Mouse (Mus musculus): ENCODE data around the gene Atp10a. TPM values are rescaled to one million over a fixed set of nuclear protein-coding genes. Genes with fewer than 3 reads are reported as not detected.
A peak's percentile ranks its signal among the peaks of the same experiment; 100 is the strongest.
"Not testable (repeated sequence)": the region's sequence is repeated elsewhere in the genome, so short reads cannot be mapped to it uniquely, and the experiment has no call there.

Atp10a gene
- total RNA-seq, 2 experiments from 2014 or later: 67.3 to 108 TPM

- no peak for DNase-seq
Measured at GRCm38 (mm10) chr7:58787585-58787984, 131.6 kb downstream of the Atp10a start.

GRCm38 (mm10) chr7:58788424-58789261 is 132.7 kb downstream of the Atp10a start:
- DNase-seq: peak; percentile 16 to 45

DNA sequence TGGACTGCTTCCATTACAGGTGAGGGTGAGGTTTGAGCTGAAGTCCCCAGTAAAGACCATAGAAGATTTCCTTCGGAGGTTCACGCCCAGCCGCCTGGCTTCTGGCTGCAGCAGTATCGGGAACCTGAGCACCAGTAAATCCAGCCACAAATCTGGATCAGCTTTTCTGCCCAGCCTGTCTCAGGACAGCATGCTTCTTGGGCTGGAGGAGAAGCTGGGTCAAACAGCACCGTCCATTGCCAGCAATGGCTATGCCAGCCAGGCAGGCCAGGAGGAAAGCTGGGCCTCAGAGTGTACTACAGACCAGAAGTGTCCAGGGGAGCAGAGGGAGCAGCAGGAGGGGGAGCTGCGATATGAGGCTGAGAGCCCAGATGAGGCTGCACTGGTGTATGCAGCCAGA is 141.3 kb downstream of the Atp10a start:
- no peak for DNase-seq

DNA sequence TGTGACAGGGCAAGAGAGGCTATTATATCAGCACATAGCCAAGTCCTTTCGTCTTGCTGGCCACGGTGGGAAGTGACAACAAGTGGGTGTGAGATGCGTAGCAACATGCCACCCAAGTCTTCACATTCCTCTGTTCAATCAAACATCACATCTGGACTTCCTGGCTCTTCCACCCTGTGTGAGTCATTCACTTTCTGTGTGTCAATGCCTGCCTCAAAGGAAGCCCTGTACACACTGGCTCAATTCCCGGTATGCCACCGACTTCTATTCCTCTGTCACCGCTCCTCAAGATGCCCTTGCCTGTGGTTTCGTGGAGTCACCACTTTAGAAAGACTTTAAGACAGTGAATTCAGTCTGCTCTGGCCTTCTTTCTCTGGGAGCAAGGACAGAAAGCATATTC is 144.9 kb downstream of the Atp10a start:
- DNase-seq: peak; percentile 59 to 62

- peak in 1 of 2 experiments; percentile 24 for DNase-seq
Measured at GRCm38 (mm10) chr7:58801791-58802190, 145.8 kb downstream of the Atp10a start.

DNA sequence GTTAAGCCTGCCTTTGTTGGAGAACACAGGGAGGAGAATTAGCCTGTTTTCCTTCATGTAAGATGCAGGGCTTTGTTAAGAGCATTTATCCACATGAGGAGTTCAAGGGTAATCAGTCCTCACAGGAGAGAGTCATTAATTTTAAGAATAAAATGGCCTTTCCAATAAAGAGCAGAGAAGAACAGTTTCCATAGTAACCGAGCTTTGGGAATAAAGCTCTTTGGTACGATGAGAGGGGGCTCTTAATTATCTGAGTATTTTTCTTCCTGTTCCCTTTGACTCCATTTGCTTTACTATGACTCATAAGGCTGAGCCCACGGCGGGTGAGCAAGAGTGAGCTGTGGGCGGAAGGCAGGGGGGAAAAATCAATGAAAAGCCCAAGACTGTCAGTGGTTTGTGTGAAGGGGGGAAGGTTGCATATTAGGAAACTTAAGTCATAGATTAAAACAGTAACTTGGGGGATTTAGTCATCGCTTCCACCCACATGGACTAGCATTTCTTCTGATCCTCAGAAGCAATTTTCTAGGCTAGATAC is 166.2 kb downstream of the Atp10a start:
- no peak for DNase-seq

DNA sequence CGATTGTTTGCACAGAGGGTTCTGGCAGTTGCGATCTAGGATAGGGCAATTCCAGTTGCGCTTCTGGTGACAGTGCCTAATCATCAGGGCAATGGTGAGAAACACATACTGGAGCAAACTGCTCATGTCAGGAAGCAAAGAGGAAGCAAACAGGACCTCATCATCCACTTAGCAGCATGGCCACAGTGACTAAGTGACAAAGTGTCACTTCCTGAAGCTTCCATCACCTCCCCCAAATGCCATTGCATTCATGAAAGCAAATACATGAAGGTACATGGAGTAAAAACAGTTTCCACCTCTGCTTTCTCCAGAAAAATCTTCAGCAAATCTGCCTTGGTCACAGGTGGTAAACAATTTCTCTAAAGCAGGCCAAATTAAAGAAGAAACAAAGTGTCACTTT is 168.7 kb downstream of the Atp10a start:
- no peak for DNase-seq

- peak in 1 of 2 experiments; percentile 10 for DNase-seq
Measured at GRCm38 (mm10) chr7:58829111-58829510, 173.1 kb downstream of the Atp10a start.

DNA sequence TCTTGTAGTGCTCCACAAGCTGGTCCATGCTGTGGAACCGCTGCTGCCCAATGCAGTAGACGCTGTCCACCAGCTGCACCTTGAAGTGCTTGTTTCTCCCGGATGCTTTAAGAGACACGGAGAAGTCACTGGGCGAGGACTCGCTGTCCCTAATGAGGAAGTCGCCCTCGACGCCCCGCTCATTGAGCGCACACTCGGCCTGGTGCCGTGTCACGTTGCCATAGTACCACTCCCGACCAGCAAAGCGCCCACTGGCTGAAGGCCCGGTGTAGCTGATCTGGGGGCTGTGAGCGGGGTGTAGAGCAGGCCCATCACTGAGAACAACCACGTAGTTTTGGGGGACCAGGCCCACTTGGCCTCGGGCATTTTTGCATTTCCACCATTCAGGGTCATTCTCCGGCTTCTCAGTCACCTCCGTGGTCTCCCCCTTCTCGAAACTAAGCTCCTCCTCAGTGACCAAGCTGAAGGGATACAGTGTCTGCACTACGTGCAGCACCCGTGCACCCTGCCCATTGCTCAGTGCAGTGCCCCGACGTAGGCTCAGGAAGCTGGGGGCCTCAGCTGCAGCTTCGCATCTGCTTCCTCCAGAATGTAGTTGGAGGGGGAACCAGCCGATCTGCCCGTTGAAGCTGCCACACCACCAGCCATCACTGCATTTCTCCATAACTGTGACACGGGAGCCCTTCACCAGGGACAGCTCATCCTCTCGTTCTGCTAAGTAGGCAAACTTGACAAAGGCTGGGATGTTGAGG is 181.1 kb downstream of the Atp10a start:
- not testable (repeated sequence) for DNase-seq

GRCm38 (mm10) chr7:58840367-58840766 is 184.4 kb downstream of the Atp10a start:
- DNase-seq: no peak

DNA sequence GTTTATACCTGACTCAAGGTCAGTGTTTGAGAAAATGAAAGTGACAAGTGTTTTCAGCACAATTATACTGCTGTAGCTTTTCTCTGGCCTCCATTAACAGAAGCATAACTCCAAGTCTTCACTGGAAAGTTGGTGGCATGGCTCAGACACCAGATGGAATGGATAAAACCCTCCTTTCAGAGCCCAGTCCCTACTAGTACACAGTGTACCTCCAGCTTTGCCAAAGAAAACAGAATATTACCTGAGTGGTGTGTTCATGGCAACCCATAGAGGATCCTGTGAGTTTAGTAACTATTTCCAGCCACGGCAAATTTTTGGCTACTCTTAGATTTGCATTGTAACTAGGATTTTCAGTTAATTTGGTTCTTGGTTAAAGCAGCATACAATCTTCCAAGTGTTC is 185.1 kb downstream of the Atp10a start:
- DNase-seq: no peak

DNA sequence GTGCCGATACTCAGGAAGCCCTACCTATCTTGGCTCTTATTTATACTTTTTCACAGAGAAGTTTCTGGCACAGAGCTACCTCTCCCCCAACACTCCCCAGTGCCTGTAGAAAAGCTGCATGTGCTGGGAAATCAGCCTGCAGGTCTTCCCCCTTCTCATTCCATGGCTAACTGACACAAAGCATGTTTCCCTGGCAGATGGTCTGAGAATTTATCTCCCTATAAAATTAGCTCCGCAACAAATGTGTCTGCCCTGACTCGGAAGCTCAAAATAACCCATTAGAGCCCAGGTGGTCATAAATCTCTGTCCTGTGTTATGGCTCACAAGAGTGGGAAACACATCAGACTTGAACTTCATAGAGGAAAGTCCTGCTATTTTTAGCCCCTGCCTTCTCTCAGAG is 186.9 kb downstream of the Atp10a start:
- DNase-seq: no peak

- peak; percentile 70 to 81 for DNase-seq
Measured at GRCm38 (mm10) chr7:58843767-58844445, 187.9 kb downstream of the Atp10a start.

DNA sequence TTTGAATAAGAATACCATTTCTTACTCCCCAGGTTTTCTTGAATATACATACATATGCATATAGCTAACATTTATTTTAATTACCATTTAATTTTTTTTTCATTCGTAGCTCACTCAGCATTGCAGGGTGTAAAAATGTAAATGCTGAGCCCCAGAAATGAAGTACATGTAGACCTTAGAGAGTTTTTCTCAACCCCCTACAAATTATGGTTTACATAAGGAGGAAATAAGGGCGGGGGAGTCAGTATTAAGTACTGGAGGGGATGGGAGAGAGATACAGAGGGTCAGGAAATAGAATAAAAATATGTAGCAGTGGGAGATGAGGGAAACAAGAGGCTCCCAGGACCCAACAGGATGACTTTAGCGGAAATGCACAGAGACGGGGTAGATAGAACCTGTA is 188.5 kb downstream of the Atp10a start:
- no peak for DNase-seq

GRCm38 (mm10) chr7:58858921-58859320 is 203.0 kb downstream of the Atp10a start:
- DNase-seq: no peak

- no peak for DNase-seq
Measured at GRCm38 (mm10) chr7:58863174-58863573, 207.2 kb downstream of the Atp10a start.

DNA sequence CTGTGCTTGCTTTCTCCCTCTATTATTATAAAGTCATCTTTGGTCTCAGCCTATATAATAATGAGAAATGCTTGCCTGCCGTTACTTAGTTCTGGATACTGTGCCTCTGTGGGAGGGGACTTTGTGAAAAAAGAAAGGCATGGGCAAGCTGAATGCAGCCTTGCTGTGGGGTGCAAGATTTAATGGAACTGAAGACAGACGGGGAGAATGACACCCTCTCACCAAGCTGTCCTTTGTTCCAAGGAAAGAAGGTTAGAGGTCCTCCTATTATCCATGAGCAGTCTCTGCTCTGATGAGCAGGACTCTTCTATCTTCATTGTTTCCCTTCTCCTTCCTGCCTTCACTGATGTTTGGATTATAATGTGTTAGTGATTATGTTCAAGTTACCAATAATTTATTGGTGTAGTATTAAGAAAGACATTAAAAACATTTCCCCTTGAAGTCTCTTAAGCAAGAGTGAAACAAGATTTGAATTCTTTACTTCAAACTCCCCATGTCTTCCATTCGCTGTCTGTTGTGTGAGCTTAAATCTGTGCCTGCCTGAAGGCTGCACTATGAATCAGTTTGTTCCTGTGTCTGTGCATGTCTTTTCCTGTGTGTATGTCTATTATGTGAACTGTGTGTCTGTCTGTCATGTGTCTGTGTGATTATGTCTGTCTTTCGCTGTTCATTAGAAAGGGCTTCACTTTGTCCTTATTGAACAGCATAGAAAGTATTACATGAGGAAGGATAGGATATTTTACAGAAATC is 211.1 kb downstream of the Atp10a start:
- no peak for DNase-seq

GRCm38 (mm10) chr7:58870661-58871060 is 214.7 kb downstream of the Atp10a start:
- DNase-seq: peak in 1 of 2 experiments; percentile 0

- no peak for DNase-seq
Measured at GRCm38 (mm10) chr7:58873676-58874075, 217.7 kb downstream of the Atp10a start.
